Mouse (Mus musculus): ENCODE data around the gene Fbxl4.

DNA sequence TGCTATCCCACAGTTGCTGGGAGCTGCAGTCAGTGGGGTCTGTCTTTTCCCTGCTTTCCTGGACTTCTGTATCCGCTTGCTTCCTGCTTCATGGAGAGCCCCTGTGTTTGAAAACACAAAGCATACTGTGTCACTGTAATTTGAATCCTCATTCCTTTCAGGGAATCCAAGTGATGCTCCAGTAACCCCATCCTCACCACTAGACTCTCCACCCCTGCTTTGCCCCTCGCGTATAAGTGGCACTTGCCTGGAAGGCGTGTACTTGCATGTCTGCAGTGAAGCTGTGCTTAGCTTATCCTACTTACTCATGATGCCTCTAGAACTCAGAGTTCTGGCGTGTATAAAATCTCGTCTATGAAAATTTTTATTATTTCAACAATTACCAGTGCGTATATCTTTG lies 32.7 kb downstream of the Fbxl4 start:
- no peak for TF ChIP-seq CTCF (IDR thresholded peaks at IDR 0.05)
- no peak for TF ChIP-seq EP300 (IDR thresholded peaks at IDR 0.05)
